Mouse (Mus musculus) E14TG2a.4 (cell line): ENCODE data around the gene Ociad1.
A peak's percentile ranks its signal among the peaks of the same experiment; 100 is the strongest.

Experiments used
- H3K27me3 ChIP-seq: 2 replicates; pipeline ENCODE4 v1.6.1; 2014; ENCODE audit warnings: low read length, control low read depth; ENCODE audit not compliant: insufficient read depth
- H3K36me3 ChIP-seq: 2 replicates; pipeline ENCODE4 v1.6.1; 2014; ENCODE audit warnings: low read length, control low read depth; ENCODE audit not compliant: insufficient read depth
- H3K4me1 ChIP-seq: replicated peaks from 2 replicates; pipeline ENCODE4 v1.6.1; 2014; ENCODE audit warnings: low read depth, low read length, control low read depth
- H3K4me3 ChIP-seq: replicated peaks from 2 replicates; pipeline ENCODE4 v1.5.1; 2014; ENCODE audit warnings: mild to moderate bottlenecking, low read length
- H3K9me3 ChIP-seq: 2 replicates; pipeline ENCODE4 v1.6.1; 2014; ENCODE audit warnings: low read length, control low read depth
- CTCF ChIP-seq: conservative IDR thresholded peaks from 2 replicates; pipeline ENCODE4 v1.5.1; 2014; ENCODE audit warnings: low read length
- NANOG ChIP-seq: IDR thresholded peaks from 2 replicates; pipeline ENCODE4 v1.6.1; 2014; ENCODE audit warnings: borderline replicate concordance, low read length, mixed read lengths
- POU5F1 ChIP-seq: IDR thresholded peaks from 2 replicates; pipeline ENCODE4 v1.6.1; 2014; ENCODE audit warnings: low read length, borderline replicate concordance

Ociad1 gene

GRCm38 (mm10) chr5:73353978-73354377 lies 61.4 kb downstream of the Ociad1 start:
- no peaks in the 10 kb centered on the region for H3K36me3 ChIP-seq
- TF ChIP-seq NANOG (no peak), CTCF (no peak), POU5F1 (no peak)
- peaks cover 17% of the 10 kb centered on the region for H3K9me3 ChIP-seq
- H3K4me3 ChIP-seq: no peak overlapping the region
- peaks cover 5% of the 10 kb centered on the region for H3K4me1 ChIP-seq
- H3K27me3 ChIP-seq: peaks cover 3% of the 10 kb centered on the region; the same call in 1 of the 2 replicates

GRCm38 (mm10) chr5:73355393-73355792 lies 62.8 kb downstream of the Ociad1 start:
- peaks cover 3% of the 10 kb centered on the region; the same call in 1 of the 2 replicates for H3K27me3 ChIP-seq
- H3K36me3 ChIP-seq: no peaks in the 10 kb centered on the region
- peaks cover 18% of the 10 kb centered on the region for H3K4me1 ChIP-seq
- TF ChIP-seq NANOG: no peak
- no peak for TF ChIP-seq POU5F1
- no peak for TF ChIP-seq CTCF
- H3K4me3 ChIP-seq: no peak overlapping the region
- peaks cover 13% of the 10 kb centered on the region for H3K9me3 ChIP-seq

GRCm38 (mm10) chr5:73359134-73359751 lies 66.7 kb downstream of the Ociad1 start:
- TF ChIP-seq CTCF (no peak), NANOG (no peak), POU5F1 (no peak)
- Histone ChIP-seq H3K4me1 (peaks cover 27% of the 10 kb centered on the region), H3K36me3 (no peaks in the 10 kb centered on the region), H3K9me3 (no peaks in the 10 kb centered on the region), H3K27me3 (peaks cover 3% of the 10 kb centered on the region; the same call in 1 of the 2 replicates), H3K4me3 (peak overlapping the region; percentile 32)

- H3K36me3 ChIP-seq: no peaks in the 10 kb centered on the region
- H3K27me3 ChIP-seq: 0 out of 2 replicates have a peak, but pooled peaks cover 3% of the 10 kb centered on the region
- H3K4me3 ChIP-seq: peak overlapping the region; percentile 32
- no peaks in the 10 kb centered on the region for H3K9me3 ChIP-seq
- H3K4me1 ChIP-seq: peaks cover 27% of the 10 kb centered on the region
- TF ChIP-seq POU5F1 (no peak), NANOG (no peak), CTCF (no peak)
Measured at GRCm38 (mm10) chr5:73359752-73360141, 67.2 kb downstream of the Ociad1 start.

- peaks cover 32% of the 10 kb centered on the region for H3K4me1 ChIP-seq
- H3K9me3 ChIP-seq: no peaks in the 10 kb centered on the region
- peak overlapping the region; percentile 32 for H3K4me3 ChIP-seq
- TF ChIP-seq CTCF: no peak
- H3K36me3 ChIP-seq: no peaks in the 10 kb centered on the region
- 0 out of 2 replicates have a peak, but pooled peaks cover 3% of the 10 kb centered on the region for H3K27me3 ChIP-seq
Measured at GRCm38 (mm10) chr5:73360240-73360639, 67.7 kb downstream of the Ociad1 start.

GRCm38 (mm10) chr5:73362338-73362737 lies 69.8 kb downstream of the Ociad1 start:
- no peaks in the 10 kb centered on the region for H3K9me3 ChIP-seq
- H3K27me3 ChIP-seq: no peaks in the 10 kb centered on the region
- H3K4me3 ChIP-seq: no peak overlapping the region
- peaks cover 45% of the 10 kb centered on the region for H3K4me1 ChIP-seq
- H3K36me3 ChIP-seq: no peaks in the 10 kb centered on the region
- TF ChIP-seq POU5F1 (no peak), NANOG (no peak), CTCF (no peak)

- Histone ChIP-seq H3K4me3 (no peak overlapping the region), H3K36me3 (no peaks in the 10 kb centered on the region), H3K27me3 (no peaks in the 10 kb centered on the region), H3K4me1 (peaks cover 49% of the 10 kb centered on the region), H3K9me3 (no peaks in the 10 kb centered on the region)
- no peak for TF ChIP-seq NANOG
- no peak for TF ChIP-seq POU5F1
- no peak for TF ChIP-seq CTCF
Measured at GRCm38 (mm10) chr5:73362791-73363190, 70.2 kb downstream of the Ociad1 start.
